ENCODE assay signal across 7 mouse cellular contexts in the genomic region with DNA sequence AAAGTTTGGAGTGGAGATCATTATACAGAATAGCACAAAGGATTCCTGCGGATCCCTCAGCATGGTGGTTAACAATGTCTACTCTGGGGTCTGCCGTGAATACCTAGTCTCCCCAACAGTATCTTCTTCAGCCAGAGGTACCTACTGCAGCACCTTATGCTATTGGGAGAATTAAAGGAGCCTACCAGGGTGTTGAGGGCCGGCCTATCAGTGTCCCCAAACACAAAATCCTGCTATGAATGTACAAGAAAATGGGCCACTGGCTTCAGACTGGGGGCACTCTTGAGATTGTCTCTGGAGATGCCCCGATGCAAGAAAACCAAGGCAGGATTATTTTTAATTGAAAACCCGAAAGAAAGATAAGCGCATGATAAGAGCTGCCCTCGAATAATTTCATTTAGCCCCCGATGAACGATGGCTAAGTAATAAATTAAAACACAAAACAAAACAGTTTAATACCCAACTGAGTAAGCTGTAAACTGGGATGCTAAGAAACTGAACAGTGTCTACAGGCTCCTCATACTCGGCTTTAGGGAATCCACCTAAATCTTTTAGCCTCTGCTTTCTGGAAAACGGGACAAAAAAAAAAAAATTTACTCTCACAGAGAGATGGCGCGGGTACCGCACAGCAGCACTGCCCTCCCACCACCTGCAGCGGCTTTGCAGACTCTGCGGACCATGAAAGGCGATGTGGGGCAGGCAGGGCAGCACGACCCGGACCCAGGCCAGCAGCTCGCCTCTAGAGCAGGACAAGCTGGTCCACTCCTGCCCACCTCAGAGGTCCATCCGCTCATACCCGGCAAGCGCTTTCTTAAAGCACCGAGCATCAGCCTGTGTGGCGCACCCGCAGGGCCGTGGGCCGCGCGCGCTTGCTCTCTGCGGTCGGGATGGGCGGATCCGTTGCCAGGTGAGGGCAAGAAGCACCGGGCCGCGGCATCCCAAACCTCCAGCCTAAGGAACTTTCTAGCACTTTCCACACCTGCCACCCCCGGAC. TPM values are rescaled to one million over a fixed set of nuclear protein-coding genes. Genes with fewer than 3 reads are reported as not detected.
A peak's percentile ranks its signal among the peaks of the same experiment; 100 is the strongest.
DNase-seq lines count a peak whose midpoint lies in the region; ATAC-seq lines count a peak whose summit lies in the region.

No protein-coding gene starts in this region.

- 3% methylated on average over 39 of the region's 39 CpGs for WGBS in hindbrain, embryonic 15.5 days
- WGBS in limb, embryonic 12.5 days, result 6% methylated on average over 39 of the region's 39 CpGs
- 2% methylated on average over 39 of the region's 39 CpGs for WGBS in midbrain, embryonic 12.5 days

- no peaks in the 10 kb centered on the region for H3K36me3 ChIP-seq in hindbrain, embryonic 15.5 days
- H3K36me3 ChIP-seq in limb, embryonic 12.5 days, result no peaks in the 10 kb centered on the region
- no peaks in the 10 kb centered on the region for H3K36me3 ChIP-seq in midbrain, embryonic 12.5 days

- H3K27ac ChIP-seq in hindbrain, embryonic 15.5 days (replicated peaks), result peak overlapping the region; percentile 76
- H3K27ac ChIP-seq in limb, embryonic 12.5 days, result peak overlapping the region; percentile 84
- H3K27ac ChIP-seq in midbrain, embryonic 12.5 days (replicated peaks), result peak overlapping the region; percentile 81

- peak; percentile 67 for ATAC-seq in hindbrain, embryonic 15.5 days (ENCODE audit: low FRiP score, low read depth)
- peak; percentile 58 for ATAC-seq in limb, embryonic 12.5 days (ENCODE audit: insufficient number of reproducible peaks, insufficient read depth, low FRiP score, low TSS enrichment, low read depth)
- peak; percentile 50 for ATAC-seq in midbrain, embryonic 12.5 days (ENCODE audit: low FRiP score, low read depth)

- H3K9me3 ChIP-seq in hindbrain, embryonic 15.5 days, result no peaks in the 10 kb centered on the region
- H3K9me3 ChIP-seq in limb, embryonic 12.5 days, result no peaks in the 10 kb centered on the region
- H3K9me3 ChIP-seq in midbrain, embryonic 12.5 days, result no peaks in the 10 kb centered on the region

- peaks cover 43% of the 10 kb centered on the region for H3K4me1 ChIP-seq in hindbrain, embryonic 15.5 days (replicated peaks)
- H3K4me1 ChIP-seq in limb, embryonic 12.5 days (replicated peaks), result peaks cover 18% of the 10 kb centered on the region
- peaks cover 29% of the 10 kb centered on the region for H3K4me1 ChIP-seq in midbrain, embryonic 12.5 days

- peak overlapping the region; percentile 69 for H3K9ac ChIP-seq in hindbrain, embryonic 15.5 days
- peak overlapping the region; percentile 83 for H3K9ac ChIP-seq in limb, embryonic 12.5 days (replicated peaks)
- H3K9ac ChIP-seq in midbrain, embryonic 12.5 days (replicated peaks), result peak overlapping the region; percentile 81

- peak overlapping the region; percentile 87 for H3K4me3 ChIP-seq in hindbrain, embryonic 15.5 days
- H3K4me3 ChIP-seq in limb, embryonic 12.5 days (replicated peaks), result peak overlapping the region; percentile 95
- peak overlapping the region; percentile 82 for H3K4me3 ChIP-seq in midbrain, embryonic 12.5 days

- H3K4me2 ChIP-seq in hindbrain, embryonic 15.5 days, result peak overlapping the region; percentile 70
- H3K4me2 ChIP-seq in limb, embryonic 12.5 days, result peak overlapping the region; percentile 80
- H3K4me2 ChIP-seq in midbrain, embryonic 12.5 days (replicated peaks), result peak overlapping the region; percentile 78

- DNase-seq in ZHBTc4 (ENCODE audit: low read depth, low spot score), result peak; percentile 85
- peak; percentile 70 to 71 for DNase-seq in cerebellum, postnatal 10 days
- peak; percentile 7 to 29 for DNase-seq in frontal cortex, postnatal 10 days (ENCODE audit: low spot score in 2 of 2)
- peak; percentile 51 to 58 for DNase-seq in spleen, postnatal 14 days (ENCODE audit: low spot score in 2 of 2)

- H3K27me3 ChIP-seq in hindbrain, embryonic 15.5 days, result no peaks in the 10 kb centered on the region
- H3K27me3 ChIP-seq in limb, embryonic 12.5 days, result no peaks in the 10 kb centered on the region
- no peaks in the 10 kb centered on the region for H3K27me3 ChIP-seq in midbrain, embryonic 12.5 days

RNA-seq across cellular contexts. Expression of a gene that starts 0.9 kb away (rescaled TPM):
- 14.5 and 16.5 TPM in 2 replicates for polyA plus RNA-seq in hindbrain, embryonic 15.5 days (2015; fragmentation: Nextera tagmentation; extraction: Ambion mirVana)
- polyA plus RNA-seq in limb, embryonic 12.5 days (2016; fragmentation: Nextera tagmentation; extraction: Ambion mirVana), result 15.8 and 16.0 TPM in 2 replicates
- 17.2 and 18.9 TPM in 2 replicates for polyA plus RNA-seq in midbrain, embryonic 12.5 days (2016; fragmentation: Nextera tagmentation; extraction: Ambion mirVana)

RNA-seq across cellular contexts. Expression of a gene that starts 1.1 kb away (rescaled TPM):
- polyA plus RNA-seq in hindbrain, embryonic 15.5 days (2015; fragmentation: Nextera tagmentation; extraction: Ambion mirVana), result 0.19 and 0.76 TPM in 2 replicates
- 0.12 and 0.18 TPM in 2 replicates for polyA plus RNA-seq in limb, embryonic 12.5 days (2016; fragmentation: Nextera tagmentation; extraction: Ambion mirVana)
- 0.29 and 0.51 TPM in 2 replicates for polyA plus RNA-seq in midbrain, embryonic 12.5 days (2016; fragmentation: Nextera tagmentation; extraction: Ambion mirVana)

RNA-seq across cellular contexts. Expression of a gene that starts 53.0 kb away (rescaled TPM):
- 183 and 189 TPM in 2 replicates for polyA plus RNA-seq in hindbrain, embryonic 15.5 days (2015; fragmentation: Nextera tagmentation; extraction: Ambion mirVana)
- polyA plus RNA-seq in limb, embryonic 12.5 days (2016; fragmentation: Nextera tagmentation; extraction: Ambion mirVana), result 309 and 334 TPM in 2 replicates
- polyA plus RNA-seq in midbrain, embryonic 12.5 days (2016; fragmentation: Nextera tagmentation; extraction: Ambion mirVana), result 243 and 252 TPM in 2 replicates

Comparison
In these comparisons a context has a peak if more than half of its experiments do, and no peak if none do; other contexts are left out.
1. Peak in every context shown above with its lines: DNase-seq, ATAC-seq, H3K4me3 ChIP-seq and H3K27ac ChIP-seq.
2. DNase-seq: peak in every context shown above with its lines; median percentile 85 in ZHBTc4; 70 in cerebellum, postnatal 10 days; 54 in spleen, postnatal 14 days; 18 in frontal cortex, postnatal 10 days.